Mouse (Mus musculus): ENCODE measurements at regions not wholly inside any gene's neighbourhood (a gene's known extent, or its start where the extent isn't known, plus 50 kb on each side); places are given as distances from the start of the nearest gene placed in this dataset.
"Not testable (repeated sequence)": the region's sequence is repeated elsewhere in the genome, so short reads cannot be mapped to it uniquely, and the experiment has no call there.

- no peak for DNase-seq
These were observed 56.3 kb downstream of the Mterf1b start for GRCm38 (mm10) chr5:4248422-4248821.

- not testable (repeated sequence) for DNase-seq
These were observed 62.1 kb downstream of the Mterf1b start for GRCm38 (mm10) chr5:4254280-4254679.

- no peak for DNase-seq
These were observed 65.0 kb downstream of the Mterf1b start for GRCm38 (mm10) chr5:4257048-4257750.

GRCm38 (mm10) chr5:4259260-4259659 lies 67.1 kb downstream of the Mterf1b start:
- no peak for DNase-seq

- DNase-seq = no peak
These were observed 70.5 kb downstream of the Mterf1b start for GRCm38 (mm10) chr5:4262666-4263065.

GRCm38 (mm10) chr5:4263560-4264160 lies 71.5 kb downstream of the Mterf1b start:
- peak; percentile 8 to 12 for DNase-seq

- no peak for DNase-seq
These were observed 75.5 kb downstream of the Mterf1b start for GRCm38 (mm10) chr5:4267717-4268116.

- peak; percentile 3 to 4 for DNase-seq
These were observed 80.8 kb downstream of the Mterf1b start for GRCm38 (mm10) chr5:4273001-4273400.

- DNase-seq = no peak
These were observed 111.4 kb downstream of the Mterf1b start for GRCm38 (mm10) chr5:4303616-4304015.

- DNase-seq = no peak
These were observed 112.0 kb downstream of the Mterf1b start for GRCm38 (mm10) chr5:4304201-4304600.

- no peak for DNase-seq
These were observed 116.3 kb downstream of the Mterf1b start for GRCm38 (mm10) chr5:4308514-4308913.

GRCm38 (mm10) chr5:4311169-4311568 lies 119.0 kb downstream of the Mterf1b start:
- DNase-seq = no peak

- DNase-seq = no peak
These were observed 119.4 kb downstream of the Mterf1b start for GRCm38 (mm10) chr5:4311599-4311998.

- no peak for DNase-seq
These were observed 120.5 kb downstream of the Mterf1b start for GRCm38 (mm10) chr5:4312675-4313074.

GRCm38 (mm10) chr5:4322634-4323386 lies 130.6 kb downstream of the Mterf1b start:
- peak; percentile 12 to 25 for DNase-seq

- peak; percentile 15 to 46 for DNase-seq
These were observed 131.2 kb downstream of the Mterf1b start for GRCm38 (mm10) chr5:4323387-4323704.

GRCm38 (mm10) chr5:4325813-4326212 lies 133.6 kb downstream of the Mterf1b start:
- DNase-seq = peak; percentile 45 to 51

GRCm38 (mm10) chr5:4326309-4327014 lies 134.3 kb downstream of the Mterf1b start:
- no peak for DNase-seq

GRCm38 (mm10) chr5:4335683-4336082 lies 143.5 kb downstream of the Mterf1b start:
- DNase-seq = no peak

GRCm38 (mm10) chr5:4341956-4342355 lies 149.8 kb downstream of the Mterf1b start:
- no peak for DNase-seq

- no peak for DNase-seq
These were observed 152.3 kb downstream of the Mterf1b start for GRCm38 (mm10) chr5:4344458-4344857.

GRCm38 (mm10) chr5:4348334-4348733 lies 156.2 kb downstream of the Mterf1b start:
- DNase-seq = no peak

GRCm38 (mm10) chr5:4349943-4350342 lies 157.8 kb downstream of the Mterf1b start:
- DNase-seq = no peak
